Mouse (Mus musculus) CD4-positive, CD25-positive, alpha-beta regulatory T cell, adult 2 months (primary cell): ENCODE measurements around the gene Zfp689.
"Not testable (repeated sequence)": the region's sequence is repeated elsewhere in the genome, so short reads cannot be mapped to it uniquely, and the experiment has no call there.

Experiments used
- DNase-seq: peaks from one replicate; pipeline ENCODE4 v3.0.0-alpha.2; 2012; ENCODE audit warnings: low read depth, low spot score

The Zfp689 gene

GRCm38 (mm10) chr7:127404101-127404500, 44.9 kb downstream of the Zfp689 start:
- DNase-seq, result not testable (repeated sequence)

GRCm38 (mm10) chr7:127402980-127403379, 46.0 kb downstream of the Zfp689 start:
- no peak for DNase-seq

GRCm38 (mm10) chr7:127400355-127400754, 48.6 kb downstream of the Zfp689 start:
- DNase-seq, result no peak

GRCm38 (mm10) chr7:127393944-127394333, 55.0 kb downstream of the Zfp689 start:
- DNase-seq, result no peak

- DNase-seq, result peak; percentile 97
Measured at GRCm38 (mm10) chr7:127393157-127393943, 55.6 kb downstream of the Zfp689 start, which contains the start of gene E430018J23Rik. TSS of gene E430018J23Rik (minus strand) at chr7:127393629.

- DNase-seq, result no peak
Measured at GRCm38 (mm10) chr7:127392251-127392824, 56.6 kb downstream of the Zfp689 start.
